Mouse (Mus musculus): ENCODE measurements around the gene Rasl10a. TPM values are rescaled to one million over a fixed set of nuclear protein-coding genes. Genes with fewer than 3 reads are reported as not detected.

Gene Rasl10a
- polyA plus RNA-seq, 1 experiment from 2014 or later = 0.66 TPM

DNA sequence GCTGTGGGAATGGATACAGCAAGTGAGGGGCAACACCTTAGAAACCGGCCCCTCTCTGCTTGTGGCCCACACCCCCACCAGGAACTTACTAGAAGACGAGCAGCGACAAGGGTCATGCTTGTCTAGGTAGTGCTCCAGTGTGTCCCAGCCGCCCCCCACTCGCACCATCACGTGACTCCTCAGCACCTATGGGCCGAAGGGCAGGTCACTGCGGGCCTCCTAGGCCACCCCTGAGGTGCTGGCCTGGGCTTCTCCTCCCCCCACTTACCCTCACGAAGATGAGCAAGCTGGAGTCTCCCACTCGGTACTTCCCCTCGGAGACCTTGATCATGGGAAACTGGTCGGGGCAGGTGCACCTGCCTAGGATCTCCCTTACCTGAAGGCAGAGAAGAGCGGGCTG is 4.4 kb downstream of the Rasl10a start:
- no peak for DNase-seq
- Histone ChIP-seq H3K9me3 (ENCODE audit: low read length) (no peaks in the 10 kb centered on the region), H3K36me3 (replicated peaks; ENCODE audit: insufficient read depth, low read length) (no peaks in the 10 kb centered on the region), H3K27ac (ENCODE audit: low read depth) (no peak overlapping the region), H3K4me3 (ENCODE audit: low read depth, low read length) (peak overlapping the region; percentile 39), H3K4me2 (ENCODE audit: low read depth, low read length) (peak overlapping the region; percentile 74), H3K9ac (replicated peaks) (peak overlapping the region; percentile 53), H3K4me1 (ENCODE audit: insufficient read depth) (peaks cover 51% of the 10 kb centered on the region), H3K27me3 (ENCODE audit: insufficient read depth, low read length) (peaks cover 72% of the 10 kb centered on the region)
- 28% methylated on average over 13 of the region's 13 CpGs for WGBS (ENCODE audit: insufficient replicate concordance)
- ATAC-seq = peak; percentile 8
- TF ChIP-seq CTCF (IDR thresholded peaks at IDR 0.05; ENCODE audit: low read depth) (no peak), EP300 (IDR thresholded peaks at IDR 0.05; ENCODE audit: low read depth) (no peak)

DNA sequence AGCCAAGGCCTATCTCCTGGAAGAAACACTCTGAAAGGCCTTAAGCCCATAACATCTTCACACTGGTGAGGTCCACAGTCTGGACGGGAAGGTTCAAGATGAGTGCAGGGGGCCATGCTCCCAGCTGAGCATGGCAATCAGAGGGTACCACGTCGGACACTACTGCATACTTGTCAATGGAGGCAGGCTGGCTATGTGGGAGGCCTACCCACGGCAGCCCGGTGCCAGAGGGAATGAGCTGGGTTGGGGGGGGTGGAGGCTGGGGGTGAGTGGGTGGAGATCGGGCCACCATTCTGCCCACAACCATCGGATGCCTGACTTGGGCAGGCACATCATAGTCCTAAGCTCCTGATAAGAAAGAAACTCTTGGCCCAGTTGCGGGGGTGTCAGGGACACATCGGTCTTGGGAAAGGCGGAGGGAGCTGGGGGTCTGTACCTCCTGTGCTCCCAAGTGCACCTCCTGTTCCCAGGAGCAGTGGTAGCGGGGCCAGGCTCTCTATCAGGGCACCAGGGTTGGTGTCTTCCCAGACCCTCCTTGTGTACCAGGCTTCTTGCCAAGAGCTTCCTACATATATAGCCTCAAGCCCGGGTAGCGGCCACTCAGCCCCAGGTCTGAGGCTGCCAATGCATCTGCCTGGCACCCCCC is 5.1 kb downstream of the Rasl10a start:
- H3K4me1 ChIP-seq (ENCODE audit: insufficient read depth) = peaks cover 46% of the 10 kb centered on the region
- no peak for ATAC-seq
- H3K4me3 ChIP-seq (ENCODE audit: low read depth, low read length) = no peak overlapping the region
- no peak overlapping the region for H3K9ac ChIP-seq (replicated peaks)
- peaks cover 66% of the 10 kb centered on the region for H3K27me3 ChIP-seq (ENCODE audit: insufficient read depth, low read length)
- no peak overlapping the region for H3K27ac ChIP-seq (ENCODE audit: low read depth)
- WGBS (ENCODE audit: insufficient replicate concordance) = 74% methylated on average over 13 of the region's 13 CpGs
- peak overlapping the region; percentile 74; the same call in 1 of the 2 replicates for H3K4me2 ChIP-seq (ENCODE audit: low read depth, low read length)
- no peaks in the 10 kb centered on the region for H3K9me3 ChIP-seq (ENCODE audit: low read length)
- DNase-seq = no peak
- H3K36me3 ChIP-seq (replicated peaks; ENCODE audit: insufficient read depth, low read length) = no peaks in the 10 kb centered on the region
- TF ChIP-seq CTCF (IDR thresholded peaks at IDR 0.05; ENCODE audit: low read depth) = no peak
- no peak for TF ChIP-seq EP300 (IDR thresholded peaks at IDR 0.05; ENCODE audit: low read depth)

DNA sequence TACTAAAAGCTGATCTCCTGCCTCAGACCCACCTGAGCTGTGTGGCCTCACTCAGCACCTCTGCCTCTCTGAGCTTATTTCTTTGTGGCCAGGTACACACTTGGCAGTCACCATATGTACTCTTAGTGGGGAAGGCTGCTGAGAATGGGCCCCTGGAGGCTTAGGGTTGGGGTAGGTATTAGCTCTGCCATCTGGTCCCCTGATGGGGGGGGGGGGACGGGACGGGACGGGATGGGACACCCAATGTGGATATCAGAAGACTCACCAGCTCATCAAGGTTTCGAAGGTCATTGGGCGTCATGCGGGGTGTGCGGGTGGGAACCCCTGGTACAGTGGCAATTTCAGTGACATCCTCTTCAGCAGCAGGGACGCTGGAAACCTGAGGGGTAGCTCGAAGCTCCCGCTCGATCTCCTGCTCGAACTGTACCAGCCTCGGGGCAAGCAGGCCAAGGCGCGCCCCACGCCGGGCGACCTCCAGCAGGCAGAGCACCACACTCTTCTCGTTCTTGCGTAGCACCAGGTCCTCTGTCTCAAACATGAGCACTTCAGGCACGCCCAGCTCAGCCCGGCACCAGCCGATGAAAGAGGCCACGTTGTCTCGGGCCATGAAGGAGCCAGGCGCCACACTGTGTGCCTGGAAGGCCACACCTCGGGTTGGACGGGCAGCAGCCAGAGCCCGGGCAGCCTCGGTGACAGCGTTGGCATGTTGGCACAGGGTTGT is 5.8 kb downstream of the Rasl10a start:
- TF ChIP-seq EP300 (IDR thresholded peaks at IDR 0.05; ENCODE audit: low read depth) (no peak), CTCF (IDR thresholded peaks at IDR 0.05; ENCODE audit: low read depth) (no peak)
- H3K9me3 ChIP-seq (ENCODE audit: low read length) = no peaks in the 10 kb centered on the region
- peaks cover 60% of the 10 kb centered on the region for H3K27me3 ChIP-seq (ENCODE audit: insufficient read depth, low read length)
- no peak for ATAC-seq
- DNase-seq = peak; percentile 35
- H3K4me3 ChIP-seq (ENCODE audit: low read depth, low read length) = peak overlapping the region; percentile 64
- 71% methylated on average over 31 of the region's 31 CpGs for whole genome bisulfite sequencing (ENCODE audit: insufficient replicate concordance)
- H3K27ac ChIP-seq (ENCODE audit: low read depth) = no peak overlapping the region
- peaks cover 7% of the 10 kb centered on the region for H3K36me3 ChIP-seq (replicated peaks; ENCODE audit: insufficient read depth, low read length)
- H3K4me2 ChIP-seq (ENCODE audit: low read depth, low read length) = peak overlapping the region; percentile 99
- peaks cover 43% of the 10 kb centered on the region for H3K4me1 ChIP-seq (ENCODE audit: insufficient read depth)
- H3K9ac ChIP-seq (replicated peaks) = peak overlapping the region; percentile 26

DNA sequence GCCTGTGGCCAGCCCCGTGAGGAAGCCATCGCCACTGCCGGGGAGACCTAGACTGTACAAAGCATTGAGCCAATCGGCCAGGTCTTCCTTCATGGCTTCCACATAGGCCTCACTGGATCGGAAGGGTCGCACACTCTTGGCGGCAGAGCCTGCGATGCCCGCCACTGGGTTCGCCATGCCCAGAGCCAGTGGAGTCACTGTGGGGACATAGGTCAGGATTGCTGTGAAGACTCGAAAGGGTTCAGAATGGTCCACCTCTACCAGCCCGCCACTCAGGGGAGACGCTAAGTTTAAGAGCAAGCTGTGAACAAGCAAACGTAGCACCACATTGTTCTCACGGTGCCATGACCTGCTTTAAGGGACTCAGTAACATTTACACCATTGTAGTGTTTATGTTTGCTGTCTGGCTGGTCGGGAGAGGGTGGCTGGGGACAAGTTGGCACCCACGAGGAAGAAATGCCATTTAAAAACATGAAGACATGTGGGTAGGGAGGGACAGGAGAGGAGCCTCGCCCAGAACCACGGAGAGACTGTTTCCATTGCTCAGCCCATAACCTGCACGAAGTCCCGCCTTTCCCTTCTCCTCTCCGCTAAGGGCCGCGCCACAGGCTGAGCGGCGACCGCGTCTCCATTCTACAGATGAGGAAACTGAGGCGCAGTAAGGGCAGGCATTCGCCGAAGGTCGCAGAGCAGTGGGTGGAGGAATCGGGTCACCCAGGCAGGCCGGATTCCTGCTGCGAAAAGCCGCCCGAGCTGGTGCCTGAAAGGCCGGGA is 6.5 kb downstream of the Rasl10a start:
- Histone ChIP-seq H3K36me3 (replicated peaks; ENCODE audit: insufficient read depth, low read length) (peaks cover 15% of the 10 kb centered on the region), H3K27ac (ENCODE audit: low read depth) (peak overlapping the region; percentile 44; the same call in 1 of the 2 replicates), H3K27me3 (ENCODE audit: insufficient read depth, low read length) (peaks cover 52% of the 10 kb centered on the region), H3K4me3 (ENCODE audit: low read depth, low read length) (peak overlapping the region; percentile 64), H3K4me1 (ENCODE audit: insufficient read depth) (peaks cover 36% of the 10 kb centered on the region), H3K9ac (replicated peaks) (peak overlapping the region; percentile 76), H3K4me2 (ENCODE audit: low read depth, low read length) (peak overlapping the region; percentile 99), H3K9me3 (ENCODE audit: low read length) (no peaks in the 10 kb centered on the region)
- WGBS (ENCODE audit: insufficient replicate concordance) = 22% methylated on average over 36 of the region's 38 CpGs
- DNase-seq = no peak
- TF ChIP-seq EP300 (IDR thresholded peaks at IDR 0.05; ENCODE audit: low read depth) = no peak
- TF ChIP-seq CTCF (IDR thresholded peaks at IDR 0.05; ENCODE audit: low read depth) = no peak
- ATAC-seq = no peak

DNA sequence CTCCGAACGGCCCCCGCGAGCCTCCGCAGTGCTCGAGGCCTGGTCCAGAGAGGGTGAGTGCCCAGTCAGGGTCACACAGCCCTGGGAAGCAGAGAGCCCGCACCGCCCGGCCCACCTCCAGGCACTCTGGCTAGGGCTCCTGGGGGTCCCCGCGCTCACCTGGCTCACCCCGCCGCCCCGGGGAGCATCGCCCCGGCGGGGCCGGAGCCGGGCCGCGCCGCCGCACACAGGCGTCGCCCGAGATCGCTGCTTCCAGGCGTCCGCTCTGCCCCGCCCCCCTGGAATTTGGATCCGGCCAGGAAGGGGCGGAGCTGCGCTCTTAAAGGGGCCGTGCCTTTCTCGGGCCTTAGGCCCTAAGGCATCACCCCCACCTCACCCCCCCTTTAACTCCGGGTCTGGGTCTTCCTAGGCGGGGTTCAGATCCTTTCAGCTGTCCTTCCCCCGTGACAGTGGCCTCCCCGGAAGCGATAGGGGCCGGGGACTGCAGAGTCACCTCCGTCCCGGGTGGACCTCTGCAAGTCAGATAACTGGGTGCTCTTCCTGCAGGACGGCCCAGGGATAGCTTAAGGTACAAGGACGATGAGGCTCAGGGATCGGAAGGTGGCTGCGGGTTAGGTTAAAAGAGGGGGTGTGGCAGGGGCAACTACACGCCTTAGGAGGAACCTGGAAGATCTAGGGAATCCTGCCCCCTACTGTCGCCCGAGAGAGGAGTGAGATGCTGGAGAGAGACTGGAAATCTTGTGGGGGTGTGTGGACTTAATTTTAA is 7.3 kb downstream of the Rasl10a start, which contains the start of gene Gas2l1:
Gene Gas2l1 (minus strand): TSS at position 272 of the 766 bp plus-strand sequence.
- H3K4me2 ChIP-seq (ENCODE audit: low read depth, low read length) = peak within 1 kb of the TSS; percentile 99
- WGBS (ENCODE audit: insufficient replicate concordance) = under 1% methylated on average over 50 of the region's 50 CpGs
- ATAC-seq (peak; percentile 71), DNase-seq (peak; percentile 90)
- H3K27ac ChIP-seq (ENCODE audit: low read depth) = peak within 1 kb of the TSS; percentile 50
- peak within 1 kb of the TSS; percentile 76 for H3K9ac ChIP-seq (replicated peaks)
- H3K4me3 ChIP-seq (ENCODE audit: low read depth, low read length) = peak within 1 kb of the TSS; percentile 64
- peaks cover 31% of the 10 kb centered on the region for H3K4me1 ChIP-seq (ENCODE audit: insufficient read depth)
- H3K27me3 ChIP-seq (ENCODE audit: insufficient read depth, low read length) = peaks cover 45% of the 10 kb centered on the region
- peaks cover 19% of the 10 kb centered on the region for H3K36me3 ChIP-seq (replicated peaks; ENCODE audit: insufficient read depth, low read length)
- TF ChIP-seq CTCF (IDR thresholded peaks at IDR 0.05; ENCODE audit: low read depth) (peak; percentile 74), EP300 (IDR thresholded peaks at IDR 0.05; ENCODE audit: low read depth) (no peak)
- no peaks in the 10 kb centered on the region for H3K9me3 ChIP-seq (ENCODE audit: low read length)
